Mouse (Mus musculus) midbrain, embryonic 11.5 days (tissue): ENCODE data around the gene Ckap2l. TPM values are rescaled to one million over a fixed set of nuclear protein-coding genes. Genes with fewer than 3 reads are reported as not detected.

Experiments used
- ATAC-seq: fragments of 200-750 bp; cut with Nextera tagmentation; 2 replicates; pipeline ENCODE4 v1.8.0; 2017; ENCODE audit warnings: moderate TSS enrichment, moderate library complexity; ENCODE audit not compliant: low FRiP score
- DNase-seq: peaks from one replicate; pipeline ENCODE4 v3.0.0; 2015; ENCODE audit warnings: low spot score; ENCODE audit errors: missing footprints
- H3K27ac ChIP-seq: fragments of 300-500 bp; sonication (generic); 2 replicates; pipeline ENCODE4 v1.5.1; 2014; ENCODE audit warnings: low read depth, low read length
- H3K27me3 ChIP-seq: fragments of 300-500 bp; sonication (generic); 2 replicates; pipeline ENCODE4 v1.6.1; 2014; ENCODE audit warnings: mild to moderate bottlenecking, low read length, moderate library complexity, mixed read lengths; ENCODE audit not compliant: control insufficient read depth, insufficient read depth
- H3K36me3 ChIP-seq: fragments of 300-500 bp; sonication (generic); 2 replicates; pipeline ENCODE4 v1.6.1; 2014; ENCODE audit warnings: mild to moderate bottlenecking, low read length, moderate library complexity, mixed read lengths; ENCODE audit not compliant: control insufficient read depth, insufficient read depth
- H3K4me1 ChIP-seq: fragments of 300-500 bp; sonication (generic); 2 replicates; pipeline ENCODE4 v1.6.1; 2014; ENCODE audit warnings: low read length; ENCODE audit not compliant: control insufficient read depth, insufficient read depth
- H3K4me2 ChIP-seq: fragments of 300-500 bp; sonication (generic); 2 replicates; pipeline ENCODE4 v1.6.1; 2014; ENCODE audit warnings: mild to moderate bottlenecking, moderate library complexity
- H3K4me3 ChIP-seq: fragments of 300-500 bp; sonication (generic); 2 replicates; pipeline ENCODE4 v1.5.1; 2014; ENCODE audit warnings: low read depth, low read length
- H3K9ac ChIP-seq: fragments of 300-500 bp; sonication (generic); 2 replicates; pipeline ENCODE4 v1.6.1; 2014; ENCODE audit warnings: low read length
- H3K9me3 ChIP-seq: fragments of 300-500 bp; sonication (generic); 2 replicates; pipeline ENCODE4 v1.6.1; 2016; ENCODE audit warnings: low read length; ENCODE audit not compliant: control insufficient read depth
- WGBS: fragments of 180-500 bp; shearing (Covaris S2); extraction: QIAGEN DNeasy Blood & Tissue Kit; methylation state at CpG from one replicate; pipeline ENCODE4 v1.1.7; 2014; 5-methylcytosine and 5-hydroxymethylcytosine counted together
- polyA plus RNA-seq: library from polyadenylated mRNA; unstranded; fragments of >200 nt; fragmentation: Nextera tagmentation; extraction: Ambion mirVana; gene quantifications from 2 replicates; pipeline ENCODE4 v1.2.1, GENCODE M21; 2014

The Ckap2l gene
- 92.0 and 96.9 TPM in 2 replicates for polyA plus RNA-seq

GRCm38 (mm10) chr2:129296671-129297588 is at the start of gene Ckap2l:
Ckap2l (minus strand) TSS chr2:129297212.
- Histone ChIP-seq H3K9me3 (no peaks in the 10 kb centered on the region), H3K27ac (peak within 1 kb of the TSS; percentile 84), H3K36me3 (peaks cover 2% of the 10 kb centered on the region; the same call in 1 of the 2 replicates), H3K4me2 (peak within 1 kb of the TSS; percentile 68), H3K4me1 (peaks cover 13% of the 10 kb centered on the region), H3K9ac (peak within 1 kb of the TSS; percentile 80), H3K4me3 (peak within 1 kb of the TSS; percentile 61), H3K27me3 (no peaks in the 10 kb centered on the region)
- WGBS, result under 1% methylated on average over 50 of the region's 50 CpGs
- peak; percentile 99 for DNase-seq
- peak; percentile 100 for ATAC-seq

DNA sequence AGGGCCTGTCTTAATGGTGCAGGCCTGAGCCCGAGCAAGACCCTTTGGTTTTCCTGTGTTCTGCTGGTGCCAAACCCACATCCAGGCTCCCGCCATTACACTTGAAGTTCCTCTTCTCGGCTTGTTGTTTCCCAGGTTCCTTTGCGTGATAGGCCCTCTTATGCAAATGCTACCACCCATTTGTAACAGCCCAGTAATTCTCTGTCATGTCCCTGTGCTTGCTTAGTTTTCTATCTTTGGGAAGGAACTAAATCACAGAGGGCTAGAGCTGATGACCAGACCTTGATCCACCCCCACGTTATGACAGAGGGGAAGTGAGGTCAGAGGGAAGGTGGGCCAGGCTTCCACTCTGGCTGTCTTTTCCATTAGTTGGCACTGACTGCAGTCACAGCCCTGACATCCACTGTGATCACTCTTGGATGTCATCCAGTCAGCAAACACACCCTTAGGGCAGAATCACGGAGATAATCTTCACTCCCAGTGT is 41.2 kb upstream of the Ckap2l start:
- DNase-seq, result no peak
- no peak overlapping the region for H3K27ac ChIP-seq
- H3K4me1 ChIP-seq, result no peaks in the 10 kb centered on the region
- H3K4me3 ChIP-seq, result no peak overlapping the region
- H3K4me2 ChIP-seq, result no peak overlapping the region
- no peak for ATAC-seq
- H3K9me3 ChIP-seq, result no peaks in the 10 kb centered on the region; the same call in 1 of the 2 replicates
- no peak overlapping the region for H3K9ac ChIP-seq
- 77% methylated on average over 6 of the region's 6 CpGs for WGBS
- H3K36me3 ChIP-seq, result no peaks in the 10 kb centered on the region; the same call in 1 of the 2 replicates
- no peaks in the 10 kb centered on the region for H3K27me3 ChIP-seq

GRCm38 (mm10) chr2:129333471-129333870 is 36.5 kb upstream of the Ckap2l start:
- no peaks in the 10 kb centered on the region; the same call in 1 of the 2 replicates for H3K36me3 ChIP-seq
- DNase-seq, result no peak
- no peak overlapping the region for H3K4me2 ChIP-seq
- ATAC-seq, result no peak
- no peaks in the 10 kb centered on the region for H3K9me3 ChIP-seq
- no peaks in the 10 kb centered on the region for H3K27me3 ChIP-seq
- H3K27ac ChIP-seq, result no peak overlapping the region
- 66% methylated on average over 4 of the region's 4 CpGs for WGBS
- no peaks in the 10 kb centered on the region for H3K4me1 ChIP-seq
- H3K9ac ChIP-seq, result no peak overlapping the region
- H3K4me3 ChIP-seq, result no peak overlapping the region

- Histone ChIP-seq H3K9me3 (no peaks in the 10 kb centered on the region), H3K27me3 (no peaks in the 10 kb centered on the region), H3K36me3 (no peaks in the 10 kb centered on the region; the same call in 1 of the 2 replicates), H3K4me3 (no peak overlapping the region), H3K9ac (no peak overlapping the region), H3K4me2 (no peak overlapping the region), H3K4me1 (no peaks in the 10 kb centered on the region), H3K27ac (no peak overlapping the region)
- DNase-seq (peak; percentile 77), ATAC-seq (no peak)
- 89% methylated on average over 13 of the region's 13 CpGs for WGBS
Observed at GRCm38 (mm10) chr2:129330540-129330939, 33.5 kb upstream of the Ckap2l start.

DNA sequence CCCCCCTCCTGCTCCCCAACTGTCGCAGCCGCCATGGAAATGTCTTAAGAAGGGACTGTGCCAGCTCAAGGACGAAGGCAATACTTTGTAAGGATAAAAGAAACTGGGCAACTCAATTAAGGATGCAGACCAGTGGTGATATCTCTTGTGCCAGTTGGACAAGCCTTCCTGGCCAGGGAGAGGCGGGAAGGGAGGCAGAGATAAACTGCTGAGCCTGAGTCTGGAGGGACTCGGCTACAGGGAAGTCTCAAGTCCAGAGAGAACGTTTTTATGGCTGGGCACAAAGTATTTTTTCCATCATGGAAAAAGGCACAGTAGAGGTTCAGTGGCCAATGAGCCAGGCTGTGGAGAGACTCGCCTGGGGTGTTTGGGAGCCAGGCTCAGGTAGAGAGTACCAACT is 33.0 kb upstream of the Ckap2l start:
- ATAC-seq, result no peak
- WGBS, result 72% methylated on average over 7 of the region's 7 CpGs

GRCm38 (mm10) chr2:129328238-129328637 is 31.2 kb upstream of the Ckap2l start:
- ATAC-seq, result no peak

More for the DNA sequence above, 33.0 kb upstream of the Ckap2l start:
- no peak for DNase-seq
- Histone ChIP-seq H3K4me3 (no peak overlapping the region), H3K4me1 (no peaks in the 10 kb centered on the region), H3K9me3 (no peaks in the 10 kb centered on the region), H3K27me3 (no peaks in the 10 kb centered on the region), H3K9ac (no peak overlapping the region), H3K36me3 (no peaks in the 10 kb centered on the region), H3K4me2 (no peak overlapping the region), H3K27ac (no peak overlapping the region)

GRCm38 (mm10) chr2:129324216-129324615 is 27.2 kb upstream of the Ckap2l start:
- no peak overlapping the region for H3K27ac ChIP-seq
- DNase-seq (no peak), ATAC-seq (no peak)
- H3K9me3 ChIP-seq, result no peaks in the 10 kb centered on the region
- no peak overlapping the region for H3K4me2 ChIP-seq
- no peaks in the 10 kb centered on the region for H3K4me1 ChIP-seq
- no peak overlapping the region for H3K4me3 ChIP-seq
- no peaks in the 10 kb centered on the region for H3K27me3 ChIP-seq
- H3K36me3 ChIP-seq, result no peaks in the 10 kb centered on the region
- WGBS, result 81% methylated on average over 3 of the region's 3 CpGs
- H3K9ac ChIP-seq, result no peak overlapping the region

More at GRCm38 (mm10) chr2:129328238-129328637, 31.2 kb upstream of the Ckap2l start:
- WGBS, result 83% methylated on average over 4 of the region's 4 CpGs
- no peak overlapping the region for H3K27ac ChIP-seq
- no peaks in the 10 kb centered on the region for H3K27me3 ChIP-seq
- no peak for DNase-seq
- H3K4me1 ChIP-seq, result no peaks in the 10 kb centered on the region
- no peaks in the 10 kb centered on the region for H3K9me3 ChIP-seq
- H3K4me2 ChIP-seq, result no peak overlapping the region
- no peak overlapping the region for H3K9ac ChIP-seq
- H3K36me3 ChIP-seq, result no peaks in the 10 kb centered on the region
- H3K4me3 ChIP-seq, result no peak overlapping the region

GRCm38 (mm10) chr2:129322117-129322635 is 25.2 kb upstream of the Ckap2l start:
- no peak overlapping the region for H3K4me3 ChIP-seq
- ATAC-seq (no peak), DNase-seq (no peak)
- no peak overlapping the region for H3K4me2 ChIP-seq
- H3K27ac ChIP-seq, result no peak overlapping the region
- H3K9ac ChIP-seq, result no peak overlapping the region
- no peaks in the 10 kb centered on the region for H3K9me3 ChIP-seq
- no peaks in the 10 kb centered on the region for H3K36me3 ChIP-seq
- H3K27me3 ChIP-seq, result no peaks in the 10 kb centered on the region
- WGBS, result 59% methylated on average over 1 of the region's 1 CpGs
- H3K4me1 ChIP-seq, result no peaks in the 10 kb centered on the region

GRCm38 (mm10) chr2:129320033-129320605 is 23.1 kb upstream of the Ckap2l start:
- H3K9me3 ChIP-seq, result no peaks in the 10 kb centered on the region
- ATAC-seq (no peak), DNase-seq (no peak)
- no peaks in the 10 kb centered on the region for H3K27me3 ChIP-seq
- WGBS, result 82% methylated on average over 8 of the region's 8 CpGs
- H3K9ac ChIP-seq, result no peak overlapping the region
- H3K4me3 ChIP-seq, result no peak overlapping the region
- no peak overlapping the region for H3K4me2 ChIP-seq
- no peaks in the 10 kb centered on the region for H3K36me3 ChIP-seq
- no peaks in the 10 kb centered on the region for H3K4me1 ChIP-seq
- no peak overlapping the region for H3K27ac ChIP-seq
